9 mouse cellular contexts compared by ENCODE assay signal in the genomic region with DNA sequence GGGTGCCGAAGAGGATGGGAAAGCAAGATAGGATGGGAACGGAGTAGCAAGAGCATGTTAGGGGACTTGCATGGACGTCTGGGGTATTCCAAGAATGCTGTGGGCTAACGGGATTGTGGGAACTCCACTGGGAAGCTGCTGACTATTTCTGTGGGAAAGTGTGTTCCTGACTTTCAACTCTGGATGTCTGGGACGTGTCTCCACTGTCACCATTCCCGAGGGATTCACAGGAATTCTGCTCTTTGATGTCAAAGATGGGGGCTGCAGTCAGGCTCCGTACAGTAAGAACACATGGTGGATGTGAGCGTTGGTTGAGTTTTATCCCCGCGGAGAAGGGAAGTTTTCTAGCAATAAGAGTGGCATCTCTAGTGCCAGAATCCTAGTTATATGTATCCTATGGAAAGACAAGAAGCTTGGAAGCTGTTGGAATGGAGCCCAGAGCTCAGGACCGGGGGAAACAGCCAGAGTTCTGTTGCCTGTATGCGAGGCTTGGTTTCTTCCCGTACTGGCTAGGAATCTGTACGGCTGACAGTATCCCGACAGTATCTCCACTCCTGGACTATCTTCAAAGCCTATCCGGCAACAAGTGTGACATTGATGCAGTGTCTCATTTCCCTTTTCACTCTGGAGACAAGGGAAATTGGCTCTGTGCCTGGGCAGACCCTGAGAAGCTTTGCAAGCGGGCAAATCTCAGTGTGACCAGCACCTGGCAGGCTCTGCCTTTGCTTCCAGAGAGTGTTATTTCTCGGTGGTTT. TPM values are rescaled to one million over a fixed set of nuclear protein-coding genes. Genes with fewer than 3 reads are reported as not detected.
DNase-seq lines count a peak whose midpoint lies in the region; ATAC-seq and TF ChIP-seq lines count a peak whose summit lies in the region.
"Had no signal": no experiment of that assay in that cellular context is flagged by ENCODE, and none has a peak within 500 bp of the region (broad histone marks: within the 10 kb centered on the region; RNA-seq: fewer than 3 reads in every experiment).

No protein-coding gene starts in this region.

- 10% methylated on average over 18 of the region's 18 CpGs for WGBS in heart, embryonic 13.5 days

- DNase-seq in layer of hippocampus, adult 2 months (ENCODE audit: low spot score in 2 of 2) = no peak
- DNase-seq in layer of hippocampus, adult 18-20 months (ENCODE audit: low spot score in 2 of 2) = no peak
- peak; percentile 51 to 68 for DNase-seq in adrenal gland, postnatal 36 days
- peak; percentile 79 for DNase-seq in kidney, postnatal 25 days
- no peak for DNase-seq in ovary, adult 18-20 months (ENCODE audit: low spot score)
- no peak for DNase-seq in urinary bladder, postnatal 14 days (ENCODE audit: low spot score)

- H3K27me3 ChIP-seq in heart, embryonic 13.5 days (replicated peaks) = no peaks in the 10 kb centered on the region
- H3K27me3 ChIP-seq: Patski had no signal

- peak overlapping the region; percentile 28 for H3K9ac ChIP-seq in heart, embryonic 13.5 days

- peak overlapping the region; percentile 7; the same call in 1 of the 2 replicates for H3K27ac ChIP-seq in layer of hippocampus, adult 2 months
- H3K27ac ChIP-seq in heart, embryonic 13.5 days (replicated peaks) = peak overlapping the region; percentile 79

- peak overlapping the region; percentile 68 for H3K4me2 ChIP-seq in heart, embryonic 13.5 days

- peaks cover 10% of the 10 kb centered on the region; the same call in 1 of the 2 replicates for H3K9me3 ChIP-seq in heart, embryonic 13.5 days

- peak; percentile 52; the same call in 1 of the 2 replicates for ATAC-seq in heart, embryonic 13.5 days (ENCODE audit: extremely low read depth, insufficient number of reproducible peaks, low FRiP score, low TSS enrichment)
- no peak for ATAC-seq in activated CD4-positive, CD25-positive, alpha-beta regulatory T cell, adult 4 months
- ATAC-seq: Patski had no signal

- peaks cover 42% of the 10 kb centered on the region for H3K4me1 ChIP-seq in heart, embryonic 13.5 days

- no peak overlapping the region for H3K4me3 ChIP-seq in layer of hippocampus, adult 2 months
- H3K4me3 ChIP-seq in heart, embryonic 13.5 days = peak overlapping the region; percentile 37

- no peak for TF ChIP-seq CTCF in layer of hippocampus, adult 2 months (conservative IDR thresholded peaks at IDR 0.05)

- H3K36me3 ChIP-seq in heart, embryonic 13.5 days = no peaks in the 10 kb centered on the region

RNA-seq across cellular contexts. Expression of a gene that starts 44.2 kb away (rescaled TPM):
- total RNA-seq in layer of hippocampus, adult 2 months (2021) = 10 to 100 TPM; 52.3 to 61.4 TPM
- 10 to 100 TPM; 55.3 to 64.4 TPM for total RNA-seq in layer of hippocampus, adult 18-20 months (2021)
- total RNA-seq in adrenal gland, postnatal 36 days (2021) = 10 to 100 TPM; 50.8 to 54.2 TPM
- polyA plus RNA-seq in heart, embryonic 13.5 days (2015; fragmentation: Nextera tagmentation; extraction: Ambion mirVana) = 6.7 and 7.2 TPM in 2 replicates
- 10 to 100 TPM; 32.1 to 38.6 TPM for polyA plus RNA-seq in activated CD4-positive, CD25-positive, alpha-beta regulatory T cell, adult 4 months (2017; shearing (Covaris generic))

Comparison
In these comparisons a context has a peak if more than half of its experiments do, and no peak if none do; other contexts are left out.
1. DNase-seq: peak in adrenal gland, postnatal 36 days (2 of 2) and kidney, postnatal 25 days (2 of 2); none in layer of hippocampus, adult 2 months (0 of 2), layer of hippocampus, adult 18-20 months (0 of 2), ovary, adult 18-20 months (single experiment) and urinary bladder, postnatal 14 days (single experiment).